ENCODE assay signal across 14 mouse cellular contexts in genomic region chr1:179666971-179667370, GRCm38 (mm10). TPM values are rescaled to one million over a fixed set of nuclear protein-coding genes. Genes with fewer than 3 reads are reported as not detected.
A peak's percentile ranks its signal among the peaks of the same experiment; 100 is the strongest.
DNase-seq lines count a peak whose midpoint lies in the region; ATAC-seq and TF ChIP-seq lines count a peak whose summit lies in the region.
"Had no signal": no experiment of that assay in that cellular context is flagged by ENCODE, and none has a peak within 500 bp of the region (broad histone marks: within the 10 kb centered on the region; RNA-seq: fewer than 3 reads in every experiment).

No protein-coding gene starts in this region.

- WGBS in forebrain, embryonic 13.5 days = 54% methylated on average over 2 of the region's 2 CpGs
- 50% methylated on average over 2 of the region's 2 CpGs for WGBS in forebrain, embryonic 14.5 days
- WGBS in embryonic facial prominence, embryonic 15.5 days = 59% methylated on average over 2 of the region's 2 CpGs
- WGBS in midbrain, embryonic 15.5 days = 44% methylated on average over 2 of the region's 2 CpGs

- peaks cover 16% of the 10 kb centered on the region for H3K4me1 ChIP-seq in forebrain, embryonic 13.5 days
- peaks cover 5% of the 10 kb centered on the region; the same call in 1 of the 2 replicates for H3K4me1 ChIP-seq in forebrain, embryonic 14.5 days (ENCODE audit: control insufficient read depth, insufficient read depth, low read length)
- peaks cover 14% of the 10 kb centered on the region for H3K4me1 ChIP-seq in embryonic facial prominence, embryonic 15.5 days
- H3K4me1 ChIP-seq in midbrain, embryonic 15.5 days = peaks cover 19% of the 10 kb centered on the region

- H3K27ac ChIP-seq in forebrain, embryonic 13.5 days = no peak overlapping the region
- H3K27ac ChIP-seq in forebrain, embryonic 14.5 days (ENCODE audit: low read depth, low read length) = no peak overlapping the region
- H3K27ac ChIP-seq in layer of hippocampus, adult 2 months = peak overlapping the region; percentile 86; the same call in 1 of the 2 replicates
- H3K27ac ChIP-seq in embryonic facial prominence, embryonic 15.5 days (replicated peaks) = peak overlapping the region; percentile 84; the same call in 1 of the 2 replicates
- H3K27ac ChIP-seq in midbrain, embryonic 15.5 days = no peak overlapping the region
- H3K27ac ChIP-seq: liver, embryonic 13.5 days had no signal

- DNase-seq in forebrain, embryonic 14.5 days (ENCODE audit: low spot score) = no peak
- no peak for DNase-seq in layer of hippocampus, adult 2 months (ENCODE audit: low spot score in 2 of 2)
- DNase-seq in layer of hippocampus, adult 9-11 months = no peak
- no peak for DNase-seq in adrenal gland, postnatal 4 days (ENCODE audit: low spot score in 2 of 2)
- no peak for DNase-seq in cerebellum, adult 9-11 months
- DNase-seq: adrenal gland, adult 2 months; cerebellum, adult 11 months; layer of hippocampus, postnatal 36 days; liver, embryonic 13.5 days had no signal

- peak overlapping the region; percentile 68; the same call in 1 of the 2 replicates for H3K4me2 ChIP-seq in forebrain, embryonic 13.5 days
- no peak overlapping the region; the same call in 1 of the 2 replicates for H3K4me2 ChIP-seq in forebrain, embryonic 14.5 days (ENCODE audit: low read length)
- peak overlapping the region; percentile 81; the same call in 1 of the 2 replicates for H3K4me2 ChIP-seq in embryonic facial prominence, embryonic 15.5 days (replicated peaks)
- peak overlapping the region; percentile 67 for H3K4me2 ChIP-seq in midbrain, embryonic 15.5 days

- peaks cover 3% of the 10 kb centered on the region for H3K36me3 ChIP-seq in forebrain, embryonic 13.5 days (ENCODE audit: poor library complexity, severe bottlenecking)
- peaks cover 1% of the 10 kb centered on the region; the same call in 1 of the 2 replicates for H3K36me3 ChIP-seq in forebrain, embryonic 14.5 days (ENCODE audit: control insufficient read depth, insufficient read depth, low read length)
- H3K36me3 ChIP-seq in embryonic facial prominence, embryonic 15.5 days = 0 out of 2 replicates have a peak, but pooled peaks cover 4% of the 10 kb centered on the region
- no peaks in the 10 kb centered on the region for H3K36me3 ChIP-seq in midbrain, embryonic 15.5 days (replicated peaks)
- H3K36me3 ChIP-seq: liver, embryonic 13.5 days; stomach, embryonic 15.5 days had no signal

- no peak overlapping the region for H3K9ac ChIP-seq in forebrain, embryonic 13.5 days
- no peak overlapping the region for H3K9ac ChIP-seq in forebrain, embryonic 14.5 days (ENCODE audit: low read length)
- H3K9ac ChIP-seq in embryonic facial prominence, embryonic 15.5 days = no peak overlapping the region
- no peak overlapping the region for H3K9ac ChIP-seq in midbrain, embryonic 15.5 days

- H3K27me3 ChIP-seq in forebrain, embryonic 13.5 days = no peaks in the 10 kb centered on the region
- no peaks in the 10 kb centered on the region for H3K27me3 ChIP-seq in forebrain, embryonic 14.5 days (replicated peaks; ENCODE audit: control insufficient read depth, insufficient read depth, low read length)
- no peaks in the 10 kb centered on the region for H3K27me3 ChIP-seq in embryonic facial prominence, embryonic 15.5 days
- no peaks in the 10 kb centered on the region for H3K27me3 ChIP-seq in midbrain, embryonic 15.5 days (replicated peaks)
- H3K27me3 ChIP-seq: stomach, embryonic 15.5 days had no signal

- no peak for TF ChIP-seq CTCF in layer of hippocampus, adult 2 months (conservative IDR thresholded peaks at IDR 0.05)

- H3K4me3 ChIP-seq in forebrain, embryonic 13.5 days = no peak overlapping the region
- H3K4me3 ChIP-seq in forebrain, embryonic 14.5 days (ENCODE audit: low read depth, low read length) = no peak overlapping the region
- H3K4me3 ChIP-seq in layer of hippocampus, adult 2 months = no peak overlapping the region
- no peak overlapping the region for H3K4me3 ChIP-seq in embryonic facial prominence, embryonic 15.5 days (replicated peaks)
- H3K4me3 ChIP-seq in midbrain, embryonic 15.5 days = peak overlapping the region; percentile 70; the same call in 1 of the 2 replicates

- no peaks in the 10 kb centered on the region for H3K9me3 ChIP-seq in forebrain, embryonic 13.5 days (replicated peaks)
- H3K9me3 ChIP-seq in forebrain, embryonic 14.5 days (replicated peaks; ENCODE audit: control insufficient read depth, low read length) = no peaks in the 10 kb centered on the region
- H3K9me3 ChIP-seq in embryonic facial prominence, embryonic 15.5 days (replicated peaks) = no peaks in the 10 kb centered on the region
- H3K9me3 ChIP-seq in midbrain, embryonic 15.5 days = no peaks in the 10 kb centered on the region
- H3K9me3 ChIP-seq: liver, embryonic 13.5 days; stomach, embryonic 15.5 days had no signal

- no peak for ATAC-seq in forebrain, embryonic 13.5 days
- no peak for ATAC-seq in forebrain, embryonic 14.5 days
- no peak for ATAC-seq in embryonic facial prominence, embryonic 15.5 days (ENCODE audit: insufficient number of reproducible peaks, low FRiP score, low TSS enrichment, low read depth)
- ATAC-seq in midbrain, embryonic 15.5 days (replicated peaks) = no peak

RNA-seq across cellular contexts. Expression of gene Sccpdh, which starts 1.0 kb away (rescaled TPM):
- polyA plus RNA-seq in forebrain, embryonic 13.5 days (2015; fragmentation: Nextera tagmentation; extraction: Ambion mirVana) = 87.5 and 91.5 TPM in 2 replicates
- polyA plus RNA-seq in forebrain, embryonic 14.5 days (2014; fragmentation: Nextera tagmentation; extraction: Ambion mirVana) = 114 and 125 TPM in 2 replicates
- total RNA-seq in layer of hippocampus, adult 2 months (2021) = 10 to 100 TPM; 54.6 to 56.1 TPM
- 70.1 and 71.9 TPM in 2 replicates for polyA plus RNA-seq in embryonic facial prominence, embryonic 15.5 days (2015; fragmentation: Nextera tagmentation; extraction: Ambion mirVana)
- polyA plus RNA-seq in midbrain, embryonic 15.5 days (2015; fragmentation: Nextera tagmentation; extraction: Ambion mirVana) = 147 and 154 TPM in 2 replicates
- 10 to 100 TPM; 38.0 to 39.6 TPM for total RNA-seq in adrenal gland, postnatal 4 days (2021)
- polyA plus RNA-seq: erythroblast, embryonic 14.5 days had no signal

Comparison
In these comparisons a context has a peak if more than half of its experiments do, and no peak if none do; other contexts are left out.
1. H3K27ac ChIP-seq: peak in layer of hippocampus, adult 2 months (single experiment) and embryonic facial prominence, embryonic 15.5 days (single experiment); none in forebrain, embryonic 13.5 days (single experiment), forebrain, embryonic 14.5 days (single experiment) and midbrain, embryonic 15.5 days (single experiment).